Mouse (Mus musculus): ENCODE results near the gene Gpr82. TPM values are rescaled to one million over a fixed set of nuclear protein-coding genes. Genes with fewer than 3 reads are reported as not detected.

Gene Gpr82
- polyA plus RNA-seq (2012; fragmentation: generic; extraction: Trizol) = 0.01 TPM

DNA sequence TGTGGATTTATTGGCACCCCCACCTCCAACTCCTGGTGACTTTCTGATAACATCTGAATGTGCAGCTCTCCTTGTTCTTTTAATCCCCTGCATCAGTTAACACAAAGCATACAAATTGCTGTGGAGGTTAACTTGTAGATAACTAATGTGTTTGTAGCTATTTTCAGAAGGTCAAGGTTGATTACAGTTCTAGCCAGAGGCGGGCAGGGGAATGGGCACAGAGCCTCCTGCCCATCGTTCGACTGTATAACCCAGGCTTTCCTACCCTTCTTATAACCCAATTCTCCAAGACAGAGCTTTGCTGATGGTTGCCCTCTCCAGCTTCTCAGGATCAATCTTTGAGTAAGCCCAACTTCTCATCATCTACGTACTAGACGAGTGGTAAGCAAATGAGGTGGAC is at the start of gene Gpr82:
Gpr82 (plus strand) TSS at position 301 of the 400 bp plus-strand sequence.
- Histone ChIP-seq H3K79me2 (ENCODE audit: control insufficient read depth, insufficient read depth) (no peaks in the 10 kb centered on the region), H3K4me3 (no peak within 1 kb of the TSS), H3K4me2 (ENCODE audit: low read depth) (no peak within 1 kb of the TSS), H3K27me3 (ENCODE audit: control insufficient read depth, insufficient read depth, insufficient read length) (no peaks in the 10 kb centered on the region), H3ac (ENCODE audit: control insufficient read depth, insufficient read length) (no peak within 1 kb of the TSS), H3K36me3 (ENCODE audit: control insufficient read depth, insufficient read depth) (no peaks in the 10 kb centered on the region)
- no peak for TF ChIP-seq MAX (IDR thresholded peaks at IDR 0.05; ENCODE audit: low read depth)
- no peak for TF ChIP-seq E2F4 (IDR thresholded peaks at IDR 0.05; ENCODE audit: insufficient read depth)

DNA sequence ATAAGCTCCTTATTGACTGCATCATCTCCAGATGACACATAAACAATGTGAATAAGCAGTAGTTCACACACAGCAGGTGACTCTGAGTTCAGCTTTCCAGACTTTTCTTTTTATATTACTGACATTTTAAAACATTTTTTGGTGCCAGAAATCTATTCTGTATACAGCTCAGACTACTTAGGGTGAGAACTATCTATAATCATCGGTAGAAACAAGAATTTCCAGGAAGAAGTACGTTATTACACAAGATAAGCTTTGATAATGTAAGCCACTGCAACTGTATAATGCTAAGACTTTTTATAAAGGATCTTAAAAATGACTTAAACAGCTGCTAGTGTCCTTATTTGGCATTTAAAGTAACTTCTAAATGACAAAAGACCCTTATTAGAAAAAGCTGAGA is 49.0 kb upstream of the Gpr82 start:
- Histone ChIP-seq H3ac (ENCODE audit: control insufficient read depth, insufficient read length) (no peak overlapping the region), H3K27me3 (ENCODE audit: control insufficient read depth, insufficient read depth, insufficient read length) (no peaks in the 10 kb centered on the region), H3K4me2 (ENCODE audit: low read depth) (no peak overlapping the region), H3K36me3 (ENCODE audit: control insufficient read depth, insufficient read depth) (no peaks in the 10 kb centered on the region), H3K79me2 (ENCODE audit: control insufficient read depth, insufficient read depth) (no peaks in the 10 kb centered on the region), H3K4me3 (no peak overlapping the region)
- TF ChIP-seq POLR2AphosphoS2 (IDR thresholded peaks at IDR 0.05; ENCODE audit: insufficient read length, low read depth) = no peak
- no peak for TF ChIP-seq REST (IDR thresholded peaks at IDR 0.05; ENCODE audit: insufficient read depth, insufficient read length)
- no peak for TF ChIP-seq CEBPB (IDR thresholded peaks at IDR 0.05; ENCODE audit: insufficient read depth, poor library complexity, severe bottlenecking)
- TF ChIP-seq MYOG (IDR thresholded peaks at IDR 0.05; ENCODE audit: control insufficient read depth in 1 of 3, insufficient read depth in 1 of 3, insufficient read length in 2 of 3, low read depth in 2 of 3) = no peak
- no peak for TF ChIP-seq TCF12 (IDR thresholded peaks at IDR 0.05; ENCODE audit: insufficient read depth, poor library complexity, severe bottlenecking)
- TF ChIP-seq USF1 (IDR thresholded peaks at IDR 0.05; ENCODE audit: low read depth) = no peak

DNA sequence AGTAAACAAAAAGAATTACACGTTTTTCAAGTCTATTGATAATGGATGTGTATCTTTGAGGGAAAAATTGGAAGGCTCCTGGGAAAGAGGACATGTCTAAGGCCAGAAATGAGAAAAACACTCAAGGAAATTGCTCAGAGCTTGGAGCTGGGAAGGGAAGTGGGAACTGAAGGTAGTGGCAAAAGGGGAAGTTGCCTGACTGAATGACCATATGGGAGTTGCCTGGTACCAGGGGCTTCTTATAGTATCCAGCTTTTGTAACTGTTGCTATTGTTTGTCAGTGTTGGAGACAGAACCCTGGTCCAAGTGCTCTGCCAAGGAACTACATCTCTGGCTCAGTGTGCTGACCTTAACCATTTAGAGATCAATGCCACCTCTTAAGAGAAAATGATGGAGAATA is 44.4 kb upstream of the Gpr82 start:
- H3K79me2 ChIP-seq (ENCODE audit: control insufficient read depth, insufficient read depth) = no peaks in the 10 kb centered on the region
- TF ChIP-seq USF1 (IDR thresholded peaks at IDR 0.05; ENCODE audit: low read depth) (no peak), POLR2A (IDR thresholded peaks at IDR 0.05; ENCODE audit: insufficient read length, low read depth) (no peak), MYOG (IDR thresholded peaks at IDR 0.05; ENCODE audit: control insufficient read depth in 1 of 3, insufficient read depth in 1 of 3, insufficient read length in 2 of 3, low read depth in 2 of 3) (no peak), REST (IDR thresholded peaks at IDR 0.05; ENCODE audit: insufficient read depth, insufficient read length) (no peak), CEBPB (IDR thresholded peaks at IDR 0.05; ENCODE audit: insufficient read depth, poor library complexity, severe bottlenecking) (no peak), POLR2AphosphoS2 (IDR thresholded peaks at IDR 0.05; ENCODE audit: insufficient read length, low read depth) (no peak), SRF (IDR thresholded peaks at IDR 0.05; ENCODE audit: control insufficient read depth, insufficient read length, low read depth) (no peak), TCF12 (IDR thresholded peaks at IDR 0.05; ENCODE audit: insufficient read depth, poor library complexity, severe bottlenecking) (no peak), E2F4 (IDR thresholded peaks at IDR 0.05; ENCODE audit: insufficient read depth) (no peak), MYOD1 (IDR thresholded peaks at IDR 0.05; ENCODE audit: control insufficient read depth in 1 of 3, insufficient read length in 2 of 3, low read depth in 2 of 3) (no peak), MAX (IDR thresholded peaks at IDR 0.05; ENCODE audit: low read depth) (no peak), TCF3 (IDR thresholded peaks at IDR 0.05; ENCODE audit: insufficient read length, low read depth) (no peak)
- no peak overlapping the region for H3K4me3 ChIP-seq
- no peaks in the 10 kb centered on the region for H3K27me3 ChIP-seq (ENCODE audit: control insufficient read depth, insufficient read depth, insufficient read length)
- no peak overlapping the region for H3K4me2 ChIP-seq (ENCODE audit: low read depth)
- H3K36me3 ChIP-seq (ENCODE audit: control insufficient read depth, insufficient read depth) = peaks cover 4% of the 10 kb centered on the region
- H3ac ChIP-seq (ENCODE audit: control insufficient read depth, insufficient read length) = no peak overlapping the region

DNA sequence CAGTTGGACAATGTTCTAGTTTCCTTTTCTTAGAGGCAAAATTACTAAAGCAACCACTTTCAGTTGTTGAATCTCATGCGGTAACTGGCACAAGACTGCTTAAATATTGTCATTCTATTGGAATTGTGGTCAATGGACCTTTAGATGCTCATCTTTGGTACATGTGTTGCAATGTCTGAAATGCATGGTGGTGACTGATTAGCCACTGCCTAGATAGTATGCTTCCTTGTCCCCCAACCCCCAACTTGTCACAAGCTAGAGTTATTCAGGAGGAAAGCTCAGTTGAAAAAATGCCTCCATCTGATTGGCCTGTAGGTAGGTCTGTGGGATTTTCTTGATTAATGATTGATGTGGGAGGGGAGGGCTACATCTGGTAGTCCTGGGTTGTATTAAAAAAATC is 43.9 kb upstream of the Gpr82 start:
- Histone ChIP-seq H3K79me2 (ENCODE audit: control insufficient read depth, insufficient read depth) (no peaks in the 10 kb centered on the region), H3K4me3 (no peak overlapping the region), H3K4me2 (ENCODE audit: low read depth) (no peak overlapping the region), H3K27me3 (ENCODE audit: control insufficient read depth, insufficient read depth, insufficient read length) (no peaks in the 10 kb centered on the region), H3K36me3 (ENCODE audit: control insufficient read depth, insufficient read depth) (peaks cover 4% of the 10 kb centered on the region), H3ac (ENCODE audit: control insufficient read depth, insufficient read length) (no peak overlapping the region)
- TF ChIP-seq TCF3 (IDR thresholded peaks at IDR 0.05; ENCODE audit: insufficient read length, low read depth) (no peak), USF1 (IDR thresholded peaks at IDR 0.05; ENCODE audit: low read depth) (no peak), MYOG (IDR thresholded peaks at IDR 0.05; ENCODE audit: control insufficient read depth in 1 of 3, insufficient read depth in 1 of 3, insufficient read length in 2 of 3, low read depth in 2 of 3) (no peak), POLR2A (IDR thresholded peaks at IDR 0.05; ENCODE audit: insufficient read length, low read depth) (no peak), POLR2AphosphoS2 (IDR thresholded peaks at IDR 0.05; ENCODE audit: insufficient read length, low read depth) (no peak), REST (IDR thresholded peaks at IDR 0.05; ENCODE audit: insufficient read depth, insufficient read length) (no peak), SRF (IDR thresholded peaks at IDR 0.05; ENCODE audit: control insufficient read depth, insufficient read length, low read depth) (no peak), MAX (IDR thresholded peaks at IDR 0.05; ENCODE audit: low read depth) (no peak), CEBPB (IDR thresholded peaks at IDR 0.05; ENCODE audit: insufficient read depth, poor library complexity, severe bottlenecking) (no peak), E2F4 (IDR thresholded peaks at IDR 0.05; ENCODE audit: insufficient read depth) (no peak), TCF12 (IDR thresholded peaks at IDR 0.05; ENCODE audit: insufficient read depth, poor library complexity, severe bottlenecking) (no peak), MYOD1 (IDR thresholded peaks at IDR 0.05; ENCODE audit: control insufficient read depth in 1 of 3, insufficient read length in 2 of 3, low read depth in 2 of 3) (no peak)

DNA sequence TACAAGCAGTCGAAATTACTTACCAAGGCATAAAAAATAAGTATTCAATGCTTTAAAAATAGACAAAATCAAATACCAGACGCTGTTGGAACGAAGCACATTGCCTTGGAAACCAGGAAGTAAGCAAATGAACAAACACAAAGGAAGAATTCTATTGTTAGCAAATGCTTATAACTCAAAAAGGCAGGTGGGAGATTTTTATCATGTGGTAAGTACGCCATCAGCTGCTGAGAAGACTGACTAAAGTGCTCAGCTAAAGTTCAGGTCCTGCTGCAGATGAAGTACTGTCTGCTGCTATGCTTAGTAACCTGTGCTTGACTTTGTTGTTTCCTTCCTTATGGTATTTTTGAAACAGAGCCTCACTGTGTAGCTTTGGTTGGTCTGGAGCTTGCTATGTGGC is 42.7 kb upstream of the Gpr82 start:
- Histone ChIP-seq H3K27me3 (ENCODE audit: control insufficient read depth, insufficient read depth, insufficient read length) (no peaks in the 10 kb centered on the region), H3ac (ENCODE audit: control insufficient read depth, insufficient read length) (no peak overlapping the region), H3K36me3 (ENCODE audit: control insufficient read depth, insufficient read depth) (peaks cover 4% of the 10 kb centered on the region), H3K4me2 (ENCODE audit: low read depth) (no peak overlapping the region), H3K4me3 (no peak overlapping the region), H3K79me2 (ENCODE audit: control insufficient read depth, insufficient read depth) (no peaks in the 10 kb centered on the region)
- TF ChIP-seq MYOG (IDR thresholded peaks at IDR 0.05; ENCODE audit: control insufficient read depth in 1 of 3, insufficient read depth in 1 of 3, insufficient read length in 2 of 3, low read depth in 2 of 3) (no peak), POLR2AphosphoS2 (IDR thresholded peaks at IDR 0.05; ENCODE audit: insufficient read length, low read depth) (no peak)

All from myocyte (in vitro differentiated cells).